Mouse (Mus musculus) granulocyte monocyte progenitor cell, adult 5-6 weeks (primary cell): ENCODE results near the gene Ano6. TPM values are rescaled to one million over a fixed set of nuclear protein-coding genes. Genes with fewer than 3 reads are reported as not detected.
A peak's percentile ranks its signal among the peaks of the same experiment; 100 is the strongest.

Experiments used
- ATAC-seq: replicated peaks from 2 replicates; pipeline ENCODE4 v1.8.0; 2016; ENCODE audit warnings: mild to moderate bottlenecking, moderate TSS enrichment, inconsistent platforms; ENCODE audit not compliant: poor library complexity, severe bottlenecking
- total RNA-seq, 2 experiments: library from RNA; stranded (forward) in 1 of 2; stranded (reverse) in 1 of 2; fragments of 200-712, 200-1000 nt in 1 of 2; fragments of >200 nt in 1 of 2; fragmentation: Nextera tagmentation in 1 of 2; gene quantifications; 2 replicates each; pipeline ENCODE4 v1.2.3; 2014 to 2017

The Ano6 gene
- total RNA-seq (2014; fragmentation: Nextera tagmentation): 25.3 and 28.8 TPM in 2 replicates
- 28.7 and 30.9 TPM in 2 replicates for total RNA-seq (2017)

DNA sequence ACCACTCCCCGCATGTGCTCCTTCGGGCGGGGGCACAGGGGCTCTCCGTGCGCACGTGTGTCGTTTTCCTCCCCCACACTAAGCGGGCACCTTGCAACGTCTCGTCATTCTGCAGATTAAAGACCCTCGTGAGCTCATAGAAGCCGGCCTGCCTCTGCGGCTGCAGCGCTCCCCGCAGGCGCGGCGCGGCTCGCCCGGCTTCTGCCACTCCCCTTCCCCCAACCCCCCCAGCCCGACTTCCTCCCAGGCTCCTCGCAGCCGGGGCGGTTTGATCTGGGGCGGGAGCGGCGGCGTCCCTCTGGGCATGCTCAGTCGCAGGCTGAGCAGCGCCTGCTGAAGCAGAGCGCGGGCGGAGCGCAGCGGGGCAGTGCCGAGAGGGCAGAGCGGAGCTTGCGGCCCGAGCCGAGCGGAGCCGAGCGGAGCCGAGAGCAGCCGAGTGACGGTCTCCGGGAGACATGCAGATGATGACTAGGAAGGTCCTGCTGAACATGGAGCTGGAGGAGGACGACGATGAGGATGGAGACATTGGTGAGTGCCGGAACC is at the start of gene Ano6:
Gene Ano6 (plus strand): TSS at position 315 of the 543 bp plus-strand sequence.
- peak; percentile 73 for ATAC-seq

DNA sequence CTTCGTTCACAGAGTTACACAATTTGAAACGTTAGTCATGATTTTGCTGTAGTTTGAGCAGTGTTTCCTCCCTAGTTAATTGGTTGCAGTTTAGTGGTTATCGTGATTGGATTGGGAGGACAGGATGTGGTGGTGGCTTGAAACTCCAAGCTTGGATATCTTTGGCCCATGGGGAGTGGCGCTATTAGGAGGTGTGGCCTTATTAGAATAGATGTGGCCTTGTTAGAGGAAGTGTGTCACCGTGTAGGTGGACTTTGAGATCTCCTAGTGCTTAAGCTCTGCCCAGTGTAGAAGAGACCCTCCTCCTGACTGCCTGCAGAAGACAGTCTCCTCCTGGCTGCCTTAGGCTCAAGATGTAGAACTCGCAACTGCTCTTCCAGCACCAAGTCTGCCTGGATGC is 47.7 kb upstream of the Ano6 start:
- ATAC-seq: no peak

DNA sequence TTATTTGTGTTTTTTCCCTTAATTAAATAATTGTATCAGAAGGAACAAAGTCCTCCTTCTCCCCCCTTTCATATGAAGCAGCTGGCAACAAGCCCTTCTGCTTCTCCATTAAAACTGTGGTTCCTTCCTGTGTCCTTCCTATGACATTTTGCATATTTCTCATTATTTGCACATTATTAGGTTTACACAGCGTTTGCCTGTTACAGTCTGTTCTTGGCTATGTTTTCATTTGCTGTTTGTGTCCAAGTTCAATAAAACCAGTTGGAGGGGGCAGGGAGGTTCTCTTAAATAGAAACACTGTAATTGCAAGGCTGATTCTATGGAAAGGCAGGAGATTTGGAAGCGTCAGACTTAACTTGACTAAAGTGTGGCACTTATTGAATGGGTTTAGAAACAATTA is 46.8 kb upstream of the Ano6 start:
- ATAC-seq: no peak

DNA sequence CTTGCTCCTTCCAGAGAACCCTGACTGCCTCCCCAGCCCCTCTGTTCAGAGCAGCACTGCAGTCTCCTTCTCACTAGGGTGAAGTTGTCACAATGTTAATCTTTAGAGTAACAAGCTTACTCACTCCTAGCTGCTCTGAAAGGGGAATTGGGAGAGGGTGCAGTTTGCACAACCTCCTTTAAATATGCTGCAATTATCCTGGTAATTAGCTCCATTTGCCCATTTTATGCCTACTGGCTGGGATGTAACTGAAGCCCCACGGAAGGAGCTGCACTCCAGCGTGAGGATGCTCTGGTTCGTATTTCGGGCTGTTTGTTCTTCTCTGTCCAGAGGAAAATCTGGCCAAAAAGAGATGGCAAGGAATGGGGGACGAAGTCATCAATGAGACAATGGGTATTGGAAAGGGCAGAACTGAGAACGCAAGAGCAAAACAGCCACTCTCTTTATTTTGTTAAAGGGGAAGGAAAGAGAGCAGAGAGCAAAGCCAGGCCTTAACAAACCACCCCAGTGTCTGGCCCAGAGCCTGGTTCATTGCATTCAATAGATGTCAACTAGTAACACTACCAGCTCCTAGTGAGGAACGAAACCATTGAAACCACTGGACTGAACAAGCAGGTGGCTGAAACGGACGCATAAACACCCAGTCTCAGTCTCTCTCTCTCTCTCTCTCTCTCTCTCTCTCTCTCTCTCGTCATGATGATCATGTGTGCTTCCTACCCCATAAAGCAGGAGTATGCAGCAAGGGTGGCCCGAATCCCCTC is 45.1 kb upstream of the Ano6 start:
- ATAC-seq: no peak

DNA sequence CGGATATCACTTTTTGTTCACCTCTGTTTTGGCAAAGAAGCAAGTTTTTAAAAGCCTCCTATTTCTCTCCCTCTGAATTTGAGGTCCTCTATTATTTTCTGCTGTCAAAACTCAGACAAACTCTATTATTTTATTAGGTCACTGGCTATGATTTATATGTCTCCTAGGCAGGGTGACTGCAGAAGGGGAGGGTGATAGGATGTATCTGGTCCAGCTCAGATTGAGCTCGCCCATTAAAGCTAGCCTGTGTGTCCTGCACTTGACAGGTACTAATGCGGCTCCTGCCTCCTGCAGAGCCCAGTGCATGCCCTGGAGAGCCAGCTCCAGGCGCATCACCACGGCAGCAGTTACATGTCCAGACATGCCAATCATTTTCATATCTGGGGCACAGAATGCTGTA is 44.1 kb upstream of the Ano6 start:
- no peak for ATAC-seq

DNA sequence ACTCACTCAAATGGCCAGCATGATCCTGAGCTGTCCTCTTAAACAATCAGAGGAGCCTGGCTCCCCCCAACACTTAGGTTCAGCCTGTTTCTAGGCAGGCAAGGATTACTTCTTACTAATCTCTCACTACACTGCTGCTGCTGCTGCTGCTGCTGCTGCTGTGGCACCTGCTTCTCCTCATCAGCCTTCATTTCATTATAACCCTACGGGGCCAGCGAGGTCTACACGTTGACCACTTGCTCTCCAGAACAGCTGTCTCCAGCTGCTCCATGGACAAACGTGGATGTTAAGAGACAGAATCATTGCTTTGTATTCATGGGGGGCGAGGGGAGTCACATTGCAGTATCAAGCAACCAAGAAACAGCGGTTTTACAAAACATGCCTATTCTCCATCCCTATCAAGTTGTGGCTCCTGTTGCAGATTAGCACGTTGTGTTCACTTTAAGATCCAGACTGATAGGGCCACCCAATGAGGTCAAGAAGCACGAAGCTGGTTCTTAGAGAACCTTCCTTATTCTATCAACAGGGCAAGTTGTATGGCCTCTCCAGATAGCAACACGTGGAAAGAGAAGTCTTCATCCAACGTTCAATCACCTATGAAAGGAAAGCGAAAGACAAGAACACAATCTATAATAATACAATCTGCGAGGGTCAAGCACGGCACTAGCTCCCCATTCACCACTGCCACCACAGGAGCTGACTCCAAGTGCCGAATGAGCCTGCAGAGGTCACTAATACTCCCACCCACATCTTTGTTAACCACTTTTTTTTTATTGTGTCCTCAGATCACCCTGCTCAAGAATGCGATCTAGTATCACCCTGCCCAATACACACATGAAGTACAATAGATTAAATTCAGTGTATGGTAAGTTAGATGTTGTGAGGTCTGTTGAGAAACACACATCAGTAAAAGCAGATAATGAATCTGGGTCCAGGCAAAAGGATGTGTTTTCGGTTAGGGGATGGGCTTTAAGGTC is 43.4 kb upstream of the Ano6 start:
- ATAC-seq: no peak

DNA sequence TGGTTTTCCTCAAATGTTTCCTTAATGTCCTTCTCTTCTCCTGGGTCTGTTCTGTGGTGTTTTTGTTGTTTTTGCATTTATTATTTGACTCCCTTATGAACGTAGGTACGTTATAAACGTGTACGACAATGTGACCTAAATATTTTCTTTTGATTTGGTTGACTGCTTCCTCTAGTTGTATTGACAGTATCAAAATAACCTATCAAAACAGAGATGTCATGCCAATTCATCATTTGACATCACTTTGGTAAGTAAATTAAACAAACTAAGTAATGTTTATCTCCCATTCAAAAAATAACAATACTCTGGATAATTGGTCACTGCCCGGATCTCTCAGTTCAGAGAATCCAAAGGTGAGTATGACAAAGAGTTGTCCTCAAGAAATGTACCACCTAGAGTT is 41.4 kb upstream of the Ano6 start:
- no peak for ATAC-seq

DNA sequence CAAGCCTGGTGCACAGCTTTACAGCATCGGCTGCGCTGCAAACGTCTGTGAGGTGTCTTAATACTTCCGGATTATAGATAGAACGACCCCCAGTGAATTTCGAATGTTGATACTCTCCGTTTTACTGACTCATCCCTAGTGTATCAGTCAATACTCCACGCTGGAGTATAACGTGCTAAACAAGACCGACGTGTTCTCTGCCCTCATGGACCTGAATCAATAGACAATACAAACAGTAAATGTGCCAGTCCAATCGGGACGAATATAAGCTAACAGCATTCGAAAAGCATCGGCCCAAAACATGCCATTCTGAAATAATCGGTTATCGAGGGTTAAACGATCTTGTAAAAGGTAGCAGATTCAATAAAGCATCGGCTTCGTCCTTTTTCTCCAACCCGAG is 40.6 kb upstream of the Ano6 start:
- no peak for ATAC-seq

DNA sequence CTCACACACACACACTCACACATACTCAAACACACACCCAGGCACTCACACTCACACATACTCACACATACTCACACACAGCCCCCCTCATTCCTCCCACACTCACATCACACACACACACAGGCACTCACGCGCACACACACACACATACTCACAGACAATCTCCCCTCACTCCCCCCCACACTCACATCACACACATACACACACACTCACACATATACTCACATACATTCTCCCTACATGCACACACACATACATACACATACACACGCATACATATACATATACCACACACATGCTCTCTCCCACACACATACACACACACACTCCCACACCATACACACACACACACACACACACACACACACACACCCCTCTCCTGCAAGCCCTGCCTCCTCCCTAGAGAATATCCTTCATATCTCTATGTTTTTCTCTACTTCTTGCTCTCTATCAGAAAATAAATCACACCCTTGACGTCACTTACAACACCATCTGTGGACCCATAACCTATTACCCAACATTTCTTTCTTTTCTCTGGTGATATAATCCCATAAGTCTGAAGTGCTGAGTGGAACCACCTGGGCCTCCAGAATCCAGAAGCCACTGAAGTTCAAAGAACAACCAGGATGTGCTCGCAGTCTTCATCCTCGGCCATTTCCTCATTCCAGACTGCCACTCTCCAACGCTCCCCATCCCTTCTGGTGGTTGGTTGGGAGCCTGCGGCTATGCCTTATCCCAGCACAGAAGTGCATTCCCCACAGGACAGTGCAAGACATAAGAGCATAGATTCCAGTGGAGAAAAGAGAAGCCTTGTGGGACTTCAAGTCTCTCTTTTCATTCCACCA is 38.6 kb upstream of the Ano6 start:
- no peak for ATAC-seq

DNA sequence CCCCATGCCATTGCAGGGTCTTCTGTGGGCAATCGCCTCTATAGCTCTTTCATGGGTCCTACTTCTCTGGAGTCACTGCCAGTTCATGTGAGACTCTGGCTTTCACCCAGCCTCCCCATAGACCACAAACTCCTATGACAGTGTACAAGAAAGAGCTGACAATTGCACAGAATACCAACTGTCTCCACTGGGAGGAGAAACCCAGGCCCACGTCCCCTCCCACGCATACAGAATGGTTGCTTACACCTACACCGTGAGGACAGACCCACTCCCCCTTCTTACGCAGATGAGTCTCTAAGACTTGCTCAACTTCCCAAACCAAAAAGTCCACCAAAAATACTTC is 38.0 kb upstream of the Ano6 start:
- no peak for ATAC-seq

DNA sequence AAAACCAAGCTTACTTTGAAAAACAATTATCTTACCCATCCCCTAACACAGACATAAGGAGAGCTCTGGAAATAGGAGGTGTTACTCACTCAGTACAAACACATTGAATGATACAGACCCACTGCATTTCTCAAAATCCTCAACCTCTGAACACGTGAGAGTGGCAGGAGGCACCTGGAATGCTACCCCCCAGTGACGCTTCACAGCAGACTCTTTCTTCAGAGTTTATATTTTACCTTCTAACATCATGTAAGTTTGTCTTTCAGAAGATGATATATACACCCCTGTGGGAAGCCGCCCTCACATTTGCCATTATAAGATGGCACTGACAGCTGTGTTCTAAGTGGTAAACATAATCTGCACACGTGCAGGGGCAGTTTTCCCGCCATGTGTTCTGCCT is 37.6 kb upstream of the Ano6 start:
- no peak for ATAC-seq

DNA sequence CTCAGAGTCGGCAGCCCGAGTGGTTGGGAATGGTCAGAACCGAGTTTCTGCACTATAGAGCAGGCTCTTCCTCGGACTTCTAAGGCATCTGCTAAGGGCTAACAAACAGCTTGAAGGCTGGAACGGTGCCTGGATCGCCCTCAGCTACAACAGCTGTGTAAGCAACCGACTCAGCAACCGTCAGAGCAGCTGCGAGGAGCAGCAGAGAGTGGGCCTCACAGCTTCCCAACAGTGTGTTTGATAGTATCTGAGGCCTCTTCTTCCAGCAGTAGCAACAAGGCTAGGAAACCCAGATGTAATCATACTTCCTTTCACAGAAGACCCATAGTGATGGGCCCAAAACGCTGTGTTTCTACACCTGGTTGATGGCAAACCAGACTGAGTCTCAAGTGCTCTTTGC is 33.5 kb upstream of the Ano6 start:
- no peak; the same call in 1 of the 2 replicates for ATAC-seq

DNA sequence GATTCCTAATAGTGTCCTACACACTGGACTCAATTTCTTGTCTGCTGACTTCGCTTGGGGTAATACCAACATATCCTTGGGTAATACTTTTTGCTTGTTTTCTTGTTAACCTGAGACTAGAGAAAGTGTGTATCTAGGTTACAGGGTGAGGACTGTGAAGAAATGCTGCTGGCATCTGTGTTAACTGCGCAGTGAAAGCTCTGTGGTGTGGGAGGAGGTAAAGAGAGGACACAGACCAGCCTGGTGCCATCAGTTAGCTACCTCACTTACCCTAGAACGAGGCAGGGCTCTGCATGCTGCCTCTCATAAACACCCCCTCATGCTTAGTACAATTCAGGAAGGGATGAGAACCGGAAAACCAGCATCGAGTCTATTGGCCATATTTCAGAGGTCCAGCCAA is 32.6 kb upstream of the Ano6 start:
- ATAC-seq: no peak

DNA sequence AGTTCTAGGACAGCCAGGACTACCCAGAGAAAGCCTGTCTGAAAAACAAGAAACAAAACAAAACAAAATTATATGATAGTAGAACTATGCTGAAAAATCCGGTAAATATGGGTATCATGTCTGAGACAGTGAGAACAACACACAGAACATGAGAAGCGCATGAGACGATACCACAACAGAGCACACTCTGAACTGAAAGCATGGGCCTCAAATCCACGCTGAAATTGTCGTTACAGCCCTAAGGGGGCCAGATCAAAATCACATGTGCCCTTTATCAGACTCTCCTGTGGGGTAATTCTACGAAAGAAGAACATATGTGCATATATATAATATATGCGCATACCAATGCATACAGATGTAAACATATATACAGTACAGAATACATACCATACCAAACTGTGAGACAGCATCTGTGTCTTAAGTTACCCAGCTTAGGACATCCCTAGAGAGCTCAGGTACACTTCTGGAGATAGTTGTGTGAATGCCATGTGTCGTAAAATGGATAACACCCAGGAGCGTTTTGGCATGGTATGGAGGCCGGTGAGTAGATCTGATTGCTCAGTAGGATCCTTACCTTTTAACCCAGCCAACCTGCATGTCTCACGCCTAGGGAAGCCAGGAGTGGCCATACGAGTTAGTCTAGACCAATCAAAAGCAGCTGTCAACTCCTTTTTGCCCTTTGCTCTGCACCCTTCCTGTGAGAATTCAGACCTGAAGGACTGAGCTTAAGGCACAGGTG is 31.8 kb upstream of the Ano6 start:
- ATAC-seq: no peak

DNA sequence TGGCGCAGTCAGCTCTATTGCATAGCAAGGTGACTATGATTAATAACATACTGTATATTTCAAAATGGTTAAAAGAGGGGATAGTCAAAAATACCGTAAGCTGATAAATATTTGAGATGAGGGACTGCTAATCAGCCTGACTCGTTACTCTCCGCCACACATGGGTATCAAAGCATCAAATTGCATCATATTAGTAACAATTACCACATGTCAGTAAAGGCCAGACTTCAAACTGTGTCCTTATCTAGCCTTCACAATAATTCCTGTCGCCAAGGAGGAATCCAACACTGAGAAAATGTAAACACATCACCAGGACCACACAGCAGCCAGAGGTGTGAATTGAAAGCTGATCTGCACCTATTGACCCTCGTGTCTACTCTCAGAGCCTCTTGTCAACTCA is 30.8 kb upstream of the Ano6 start:
- ATAC-seq: no peak

DNA sequence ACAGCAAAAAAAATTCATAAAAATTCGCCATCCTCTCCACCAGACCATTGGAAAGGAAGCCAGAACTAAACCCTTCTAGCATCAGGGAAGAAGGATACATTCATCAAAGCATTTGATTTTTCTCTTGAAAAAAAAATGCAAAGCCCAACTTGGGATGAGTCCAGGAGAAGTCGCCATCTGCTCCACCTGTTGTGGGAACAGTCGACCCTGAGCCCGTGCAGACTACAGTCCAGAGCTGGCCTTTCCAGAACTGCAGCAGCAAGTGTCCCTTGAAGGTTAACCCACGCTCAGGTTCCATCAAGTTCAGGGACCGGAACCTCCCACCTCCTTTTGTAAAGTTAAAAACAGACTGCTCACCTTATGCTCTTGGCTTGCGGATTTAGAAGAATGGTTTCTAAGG is 29.2 kb upstream of the Ano6 start:
- no peak for ATAC-seq

DNA sequence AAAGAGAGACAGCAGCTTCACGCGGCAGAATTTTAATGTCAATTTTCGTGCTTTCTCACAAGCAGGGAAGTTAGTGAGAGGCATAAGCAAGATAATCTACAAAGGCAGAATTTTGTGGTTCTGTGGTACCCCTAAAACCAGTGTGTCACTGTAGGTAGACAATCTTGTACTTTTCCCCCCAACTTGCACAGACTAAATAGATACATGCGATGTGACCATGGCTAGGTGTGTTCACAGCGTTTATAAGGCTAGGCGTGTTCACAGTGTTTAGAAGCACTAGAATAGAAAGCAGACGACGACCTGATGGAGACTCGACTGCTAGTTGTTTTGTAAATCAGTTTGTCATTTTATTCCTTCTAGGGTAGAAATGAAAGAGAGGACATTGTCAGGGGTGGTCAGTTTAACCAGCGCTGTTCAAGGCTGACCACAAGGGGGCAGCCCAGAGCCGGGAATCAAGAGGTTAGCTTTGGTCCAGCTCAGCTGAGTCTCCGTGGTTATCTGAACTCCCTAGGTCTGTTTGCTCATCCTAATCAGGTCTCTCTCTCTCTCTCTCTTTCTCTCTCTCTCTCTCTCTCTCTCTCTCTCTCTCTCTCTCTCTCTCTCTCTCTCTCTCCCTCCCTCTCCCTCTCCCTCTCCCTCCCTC is 27.9 kb upstream of the Ano6 start:
- peak; percentile 97 for ATAC-seq

DNA sequence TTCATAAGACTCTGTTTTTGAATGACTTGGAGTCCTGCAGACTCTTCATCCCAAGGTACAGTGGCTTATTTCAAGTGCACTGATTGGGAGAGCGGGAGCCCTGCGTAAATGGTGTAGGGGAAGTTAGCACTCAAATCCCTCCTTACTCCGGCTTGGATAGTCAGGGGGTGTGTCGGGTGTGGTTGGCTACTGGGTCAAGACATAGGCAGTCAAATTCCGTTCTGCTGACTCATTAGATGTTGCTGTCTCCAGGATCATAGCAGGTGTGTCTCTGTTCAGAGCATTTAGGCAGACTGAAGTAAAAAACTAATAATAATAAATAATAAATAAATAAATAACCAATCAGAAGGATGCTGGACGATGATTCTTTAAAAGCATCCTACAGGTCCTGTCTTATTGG is 27.2 kb upstream of the Ano6 start:
- ATAC-seq: no peak

DNA sequence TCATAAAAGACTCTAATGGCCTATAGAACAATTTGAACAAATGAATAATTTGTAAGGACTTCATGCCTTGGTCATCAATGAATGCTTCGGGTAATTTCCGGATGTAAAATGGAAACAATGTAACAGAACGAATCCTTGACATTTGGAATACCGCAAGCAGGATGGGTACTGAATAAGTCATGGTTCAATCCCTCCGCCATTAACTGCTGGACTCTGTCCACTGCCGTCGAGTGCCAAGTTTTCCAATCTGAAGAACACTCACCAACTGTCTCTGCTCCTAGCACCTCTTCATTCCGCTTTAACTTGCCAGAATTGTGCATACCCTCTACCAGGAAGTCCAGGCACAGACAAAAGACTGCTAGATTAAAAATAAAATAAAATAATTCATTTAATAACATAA is 25.4 kb upstream of the Ano6 start:
- no peak for ATAC-seq
